Mouse (Mus musculus) testis, adult 2 months (tissue): ENCODE results near the gene Dnah2.

Source experiments
- CTCF ChIP-seq: fragments of 200-500 bp; IDR thresholded peaks from 2 replicates; pipeline ENCODE4 v1.5.1; 2012; ENCODE audit warnings: low read depth, mild to moderate bottlenecking, inconsistent platforms, low read length, moderate library complexity; ENCODE audit not compliant: control insufficient read depth, insufficient read depth, insufficient replicate concordance
- POLR2A ChIP-seq: fragments of 200-500 bp; IDR thresholded peaks from 2 replicates; pipeline ENCODE4 v1.6.1; 2012; ENCODE audit warnings: low read depth, mild to moderate bottlenecking, inconsistent platforms, low read length, moderate library complexity; ENCODE audit not compliant: control insufficient read depth

DNA sequence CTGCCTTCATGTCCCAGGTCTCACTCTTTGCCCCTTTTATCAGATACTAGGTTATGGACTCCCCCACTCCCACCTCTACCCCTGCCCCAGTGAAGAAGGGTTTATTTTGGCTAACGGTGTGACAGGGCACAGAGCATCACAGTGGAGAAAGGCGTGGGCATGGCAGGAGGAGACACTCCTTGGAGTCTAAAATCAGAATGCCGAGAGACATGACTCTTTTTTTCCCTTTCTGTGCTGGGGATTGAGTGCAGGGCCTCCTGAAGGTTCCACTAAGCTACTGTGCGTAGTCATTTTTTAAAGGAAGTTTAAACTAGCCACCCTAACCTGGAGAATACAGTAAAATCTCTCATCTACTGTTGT lies 20.9 kb downstream of the Dnah2 start:
- TF ChIP-seq CTCF (no peak), POLR2A (no peak)
